Mouse (Mus musculus) kidney, postnatal 25 days (tissue): ENCODE data around the gene Tmem88b.
A peak's percentile ranks its signal among the peaks of the same experiment; 100 is the strongest.

ENCODE experiments used
- DNase-seq, 2 experiments: peaks; one replicate each; pipeline ENCODE4 v3.0.0; 2021; ENCODE audit warnings: mixed read lengths in 2 of 2

Tmem88b gene

DNA sequence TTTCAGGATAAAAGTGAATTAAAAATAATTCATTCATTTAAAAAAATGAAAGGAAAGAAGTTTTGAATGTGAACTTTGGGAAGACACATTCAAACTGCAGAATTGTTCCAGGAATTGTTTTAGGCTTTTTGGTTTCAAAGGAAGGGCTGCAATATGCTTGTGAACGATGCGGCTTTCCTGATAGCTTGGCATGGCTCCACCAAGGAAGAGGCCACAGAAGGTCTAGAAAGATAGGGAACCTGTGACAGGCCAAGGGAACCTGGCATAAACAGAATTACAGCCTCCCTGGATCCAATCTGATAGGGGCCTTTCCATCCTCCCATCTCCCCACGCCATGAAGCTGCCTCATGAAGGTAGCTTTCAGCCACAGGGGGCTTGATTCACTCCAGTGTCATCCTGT, 2.6 kb upstream of the Tmem88b start:
- DNase-seq = no peak

DNA sequence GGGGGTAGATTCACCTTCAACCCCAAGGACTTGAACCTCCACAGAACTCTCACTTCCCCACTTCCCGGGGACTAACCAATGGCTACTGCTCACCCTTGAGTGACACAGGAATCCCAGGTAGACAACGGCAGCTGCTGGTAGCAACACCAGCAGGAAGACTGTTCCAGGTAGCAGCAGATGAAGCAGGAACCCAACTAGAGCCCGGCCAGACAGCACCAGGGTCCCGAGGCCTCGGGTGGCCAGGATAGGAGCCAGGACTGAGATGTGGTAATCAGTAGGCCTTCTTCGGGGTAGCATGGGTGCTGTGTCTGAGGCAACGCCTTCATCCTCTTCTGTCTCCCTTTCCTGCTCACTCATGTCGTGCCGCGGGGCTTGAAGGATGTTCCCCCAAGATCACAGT, 428 bp downstream of the Tmem88b start:
- no peak for DNase-seq

DNA sequence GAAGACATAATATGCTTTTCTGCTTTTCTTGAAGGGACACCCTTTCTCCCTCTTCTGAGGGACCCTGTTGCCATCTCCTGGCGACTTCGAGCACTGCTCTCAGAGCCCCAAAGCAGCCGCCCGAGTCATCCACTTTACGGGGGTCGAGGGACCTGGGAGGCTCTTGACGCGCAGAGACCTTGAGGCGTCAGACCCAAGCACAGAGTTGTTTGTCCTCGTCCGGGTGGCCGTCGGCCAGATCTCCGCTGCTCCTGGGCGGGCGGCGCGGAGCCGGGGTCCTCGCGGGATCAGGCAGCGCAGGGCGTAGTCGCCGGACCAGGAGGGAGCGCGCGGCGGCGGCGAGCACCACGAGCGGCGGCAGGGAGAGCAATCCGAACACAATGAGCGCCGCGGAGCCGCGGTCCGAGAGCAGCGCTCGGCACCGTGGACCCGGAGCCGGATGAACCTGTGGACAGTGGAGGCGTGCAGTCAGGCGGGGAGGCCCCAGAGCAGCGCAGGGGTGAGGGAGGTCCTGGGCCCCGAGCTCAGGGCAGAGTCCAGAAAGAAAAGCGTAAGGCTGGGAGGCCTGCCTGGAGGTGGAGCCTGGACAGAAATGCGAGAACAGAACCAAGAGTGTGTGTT, 1.5 kb downstream of the Tmem88b start:
- DNase-seq = peak; percentile 79 to 93

DNA sequence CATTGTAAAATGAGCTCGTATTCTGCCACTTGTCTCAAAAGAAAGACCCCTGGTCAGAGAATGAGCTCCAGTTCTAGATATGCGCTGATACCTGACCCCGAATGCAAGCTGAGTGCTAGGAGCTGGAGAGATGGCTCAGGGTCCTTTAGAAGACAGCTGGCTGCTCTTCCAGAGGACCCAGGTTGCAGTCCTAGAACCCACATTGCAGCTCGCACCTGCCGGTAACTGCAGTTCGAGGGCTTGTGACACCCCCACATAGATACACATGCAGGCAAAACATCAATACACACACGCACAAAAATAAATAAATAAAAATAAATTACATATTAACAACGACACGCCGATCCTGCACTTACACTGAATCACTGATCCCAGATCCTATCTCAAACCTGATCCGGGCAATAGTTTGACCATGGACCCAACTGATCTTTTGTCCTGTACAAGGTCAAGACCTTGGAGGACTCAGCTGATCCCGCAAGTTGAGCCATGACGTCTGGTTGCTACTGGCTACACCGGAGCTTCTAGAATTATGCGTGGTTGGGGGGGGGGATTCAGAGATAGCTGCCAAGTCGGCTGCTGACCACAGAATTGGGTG, 2.1 kb downstream of the Tmem88b start:
- no peak for DNase-seq

DNA sequence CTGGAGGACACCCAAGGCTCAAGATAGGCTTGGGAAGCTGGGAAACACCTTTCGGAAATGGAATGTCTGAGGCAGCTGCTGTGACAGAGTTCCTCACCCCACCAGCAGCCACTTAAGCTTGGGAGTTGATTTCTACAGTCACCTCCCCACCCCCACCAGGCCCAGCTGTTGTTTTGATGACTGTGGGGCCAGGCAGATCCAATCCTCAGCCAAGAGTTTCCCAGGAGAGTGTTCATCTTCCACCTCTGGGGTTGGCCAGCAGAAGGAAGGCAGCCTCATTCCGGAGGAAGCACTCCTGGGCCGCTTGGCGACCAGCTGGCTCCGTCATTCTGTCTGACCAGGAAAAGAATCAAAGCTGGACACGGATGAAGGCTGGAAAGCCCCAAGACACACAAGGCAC, 4.8 kb downstream of the Tmem88b start:
- DNase-seq = peak; percentile 75 to 89

DNA sequence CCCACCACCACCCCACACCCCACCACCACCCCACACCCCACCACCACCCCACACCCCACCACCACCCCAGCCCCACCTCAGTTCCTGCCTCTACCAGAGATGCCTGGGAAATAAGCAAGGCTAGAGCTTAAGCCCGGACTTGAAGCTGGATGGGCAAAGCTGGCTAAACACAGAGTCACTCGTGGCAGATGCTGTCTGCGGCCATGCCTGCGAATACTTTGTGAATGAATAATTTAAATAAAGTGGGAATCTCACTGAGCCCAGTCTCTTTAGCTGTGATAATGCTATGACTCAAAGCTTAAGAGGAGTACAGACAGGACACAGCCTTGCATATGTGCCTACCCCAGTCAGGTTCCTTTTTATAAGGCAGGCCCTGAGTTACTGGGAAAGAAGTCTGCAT, 6.2 kb downstream of the Tmem88b start:
- DNase-seq = no peak

DNA sequence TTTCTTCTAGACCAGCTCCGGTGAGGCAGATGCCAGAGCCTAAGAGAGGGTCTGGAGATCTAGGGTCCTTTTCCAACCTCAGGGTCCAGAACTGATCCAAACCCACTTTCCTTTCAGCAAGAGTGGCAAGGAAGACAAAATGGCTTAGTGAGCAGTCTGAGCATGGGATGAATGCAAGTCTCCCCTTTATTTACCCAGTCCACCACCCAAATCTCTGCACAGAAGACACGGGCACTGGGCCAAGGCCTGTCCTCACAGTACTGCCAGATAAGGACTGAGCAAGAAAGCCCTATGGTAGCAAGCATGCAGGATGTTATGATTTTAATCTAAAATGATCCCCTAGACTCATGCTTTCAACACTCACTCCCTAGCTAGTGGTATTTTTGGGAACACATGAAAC, 7.9 kb downstream of the Tmem88b start:
- no peak for DNase-seq

DNA sequence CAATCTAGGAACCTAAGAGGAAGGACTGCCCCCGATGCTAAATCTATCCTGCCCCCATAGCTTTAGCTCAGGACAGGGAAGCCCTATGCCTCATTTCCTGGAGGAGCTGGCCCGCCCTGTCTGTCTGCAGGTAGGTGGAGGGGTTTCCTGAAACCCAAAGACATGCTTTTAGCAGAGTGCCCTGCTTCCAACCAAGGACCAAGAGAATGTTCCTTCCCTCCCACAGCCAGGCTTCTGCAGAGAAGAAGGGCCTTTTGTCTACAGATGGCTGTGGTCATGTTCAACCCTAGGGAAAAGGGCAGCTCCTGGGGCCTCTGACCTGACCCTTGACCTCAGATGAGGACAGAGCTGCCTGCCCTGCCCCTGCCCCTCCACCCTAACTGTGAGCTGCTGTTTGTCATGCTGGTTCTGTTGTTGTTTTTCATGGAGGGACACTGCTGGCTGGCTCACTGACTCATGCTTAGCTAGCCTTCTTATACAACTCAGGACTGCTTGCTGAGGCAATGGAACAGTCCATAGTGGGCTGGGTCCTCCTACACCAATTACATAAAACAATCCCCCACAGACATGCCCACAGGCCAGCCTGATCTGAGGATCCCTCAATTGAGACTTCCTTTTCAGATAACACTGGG, 8.9 kb downstream of the Tmem88b start:
- DNase-seq = peak in 1 of 2 experiments; percentile 68

DNA sequence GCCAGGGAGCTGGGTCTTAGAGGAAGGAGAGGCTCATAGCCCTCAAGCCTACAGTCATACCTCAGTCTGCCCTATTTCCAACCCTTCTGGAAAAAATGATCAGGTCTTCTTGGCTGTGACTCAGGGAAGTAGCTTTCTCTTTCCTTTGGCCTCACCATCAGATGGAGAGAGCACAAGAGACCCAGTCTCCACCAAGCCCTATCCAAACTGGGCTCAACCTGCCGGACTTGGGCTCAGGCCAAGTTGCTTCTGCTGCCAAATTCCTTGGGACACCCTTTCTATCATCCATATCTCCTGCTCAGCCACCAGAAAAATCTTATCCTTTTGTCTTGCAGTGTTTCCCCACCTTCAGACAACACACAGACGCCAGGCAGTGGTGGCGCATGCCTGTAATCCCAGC, 9.8 kb downstream of the Tmem88b start:
- DNase-seq = peak; percentile 68 to 74

DNA sequence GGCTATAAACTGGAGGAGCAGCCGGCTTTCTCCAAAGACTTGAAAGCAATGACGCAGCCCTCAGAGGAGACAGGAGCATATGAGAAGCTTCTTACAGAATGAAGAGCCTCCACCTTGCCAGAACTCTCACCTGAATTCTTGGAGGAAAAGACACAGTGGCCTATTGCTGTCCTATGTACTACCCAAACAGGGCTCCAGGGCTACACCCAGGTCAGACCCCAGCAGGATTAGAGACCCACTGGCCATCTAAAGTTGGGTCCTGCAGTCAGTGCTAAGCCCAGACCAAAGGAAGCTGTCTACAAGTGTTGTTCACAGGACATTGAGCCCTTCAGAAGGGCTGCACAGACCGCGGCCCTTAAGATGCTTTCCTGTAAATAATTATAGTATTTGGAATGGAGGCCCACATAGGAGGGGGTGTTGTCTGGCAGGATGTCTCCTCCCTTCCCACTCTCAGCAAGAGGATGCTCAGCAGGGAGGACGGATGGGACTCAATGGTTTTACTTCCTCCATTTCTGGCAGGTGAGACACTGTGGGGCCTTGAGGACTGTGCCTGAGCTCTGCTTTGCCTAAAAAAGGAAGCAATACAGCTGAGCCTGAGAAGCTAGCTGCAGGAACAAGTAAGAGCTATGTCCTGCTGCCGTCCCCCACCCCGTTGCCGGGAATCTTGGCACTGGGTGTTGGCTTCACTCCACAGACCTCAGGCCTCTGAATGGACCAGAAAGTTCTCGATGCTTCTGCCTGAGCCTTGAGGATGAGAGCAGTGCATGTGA, 10.5 kb downstream of the Tmem88b start:
- peak; percentile 75 to 86 for DNase-seq

DNA sequence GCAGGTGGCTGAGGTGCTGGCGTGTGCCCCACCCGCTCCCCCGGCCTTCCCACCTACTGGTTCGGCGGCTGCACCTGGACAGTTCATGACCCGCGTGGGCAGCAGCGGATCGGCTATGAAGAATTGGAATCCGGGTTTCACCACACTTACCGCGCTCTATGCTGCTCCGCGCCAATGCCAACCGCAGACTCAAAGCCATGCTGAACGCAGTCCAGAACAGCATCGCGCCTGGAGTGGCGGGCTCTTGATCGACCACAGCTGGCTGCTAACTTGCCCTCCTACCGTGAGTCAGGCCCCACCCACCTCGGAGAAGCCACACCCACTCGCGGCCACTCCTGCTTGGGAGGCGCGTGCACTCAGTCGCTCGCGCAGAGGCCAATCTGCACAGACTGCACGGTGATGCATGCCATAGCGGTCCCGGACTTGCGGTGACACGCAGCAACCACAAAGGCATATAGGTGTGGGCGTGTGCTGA, 11.4 kb downstream of the Tmem88b start, which contains the start of gene Vwa1:
Gene Vwa1 (minus strand): TSS at position 419 of the 475 bp plus-strand sequence.
- peak; percentile 95 for DNase-seq

DNA sequence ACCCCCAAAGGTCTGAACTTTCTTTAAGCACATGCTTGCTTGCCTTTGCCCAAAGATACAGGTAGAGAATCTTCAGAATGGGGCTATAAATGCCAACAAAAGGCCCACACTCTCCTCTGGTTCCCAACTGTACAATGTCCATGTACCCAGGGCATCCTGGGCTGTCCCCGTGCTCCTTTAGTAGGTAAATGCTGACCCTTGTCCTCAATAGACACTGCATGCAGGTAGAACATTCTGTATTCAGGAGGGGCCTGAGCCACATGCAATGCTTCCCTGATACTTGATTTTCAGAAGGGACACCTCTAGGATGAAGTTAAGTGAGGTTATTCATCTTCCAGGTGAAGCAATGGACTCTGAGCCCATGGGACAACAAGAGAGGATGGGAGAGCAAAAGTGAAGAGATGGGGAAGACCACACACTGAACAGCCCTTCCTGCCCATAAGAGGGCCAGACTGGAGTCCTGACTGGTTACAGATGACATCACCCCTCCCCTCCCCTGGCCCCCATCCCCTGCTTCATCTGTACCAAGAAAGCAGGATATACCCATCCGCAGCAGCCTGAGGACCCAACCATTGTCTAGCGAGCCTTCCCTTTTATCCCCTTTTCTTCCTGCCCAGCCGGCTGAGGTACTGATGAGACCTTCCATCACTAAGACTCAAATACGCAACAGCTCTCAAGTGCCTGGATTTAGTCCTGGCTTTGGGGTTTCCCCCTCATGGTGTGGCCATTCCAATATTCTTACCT, 12.2 kb downstream of the Tmem88b start:
- peak in 1 of 2 experiments; percentile 69 for DNase-seq

DNA sequence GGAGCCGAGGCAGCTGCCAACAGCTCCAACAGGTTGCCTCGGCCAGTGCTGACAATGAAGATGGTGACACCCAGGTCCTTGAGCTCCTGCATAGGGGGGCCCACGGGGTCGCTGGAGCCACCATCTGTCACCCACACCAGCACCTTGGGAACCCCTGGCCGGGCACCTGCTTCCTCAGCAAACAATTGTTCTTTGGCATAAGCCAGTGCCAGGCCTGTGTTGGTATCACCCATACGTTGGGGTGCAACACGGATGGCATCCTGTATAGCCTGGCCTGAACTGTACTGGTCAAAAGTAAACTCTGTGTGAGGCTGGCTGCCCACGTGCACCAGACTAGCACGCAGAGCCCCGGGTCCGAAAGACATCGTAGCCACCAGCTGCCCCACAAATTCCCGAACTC, 12.9 kb downstream of the Tmem88b start:
- DNase-seq = peak in 1 of 2 experiments; percentile 46

DNA sequence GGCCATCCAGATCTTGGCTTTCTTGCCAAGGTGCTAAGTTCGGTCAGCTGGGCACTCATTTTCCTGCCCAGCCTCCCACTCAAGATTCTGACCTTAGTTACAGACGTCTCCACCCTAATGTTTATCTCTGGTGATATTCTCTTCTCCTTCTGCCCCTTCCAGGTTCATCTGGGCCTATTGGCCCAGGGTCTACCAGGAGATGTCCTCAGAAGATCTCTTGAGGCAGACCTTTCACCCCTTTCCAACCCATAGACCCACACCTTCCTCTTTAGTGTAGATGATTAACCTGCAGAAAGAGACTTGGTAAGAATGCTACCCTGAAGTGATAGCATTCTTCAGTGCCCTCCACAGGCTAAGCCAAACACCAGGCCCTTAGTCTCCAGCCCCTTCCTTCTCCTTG, 14.0 kb downstream of the Tmem88b start:
- DNase-seq = peak; percentile 34 to 64

DNA sequence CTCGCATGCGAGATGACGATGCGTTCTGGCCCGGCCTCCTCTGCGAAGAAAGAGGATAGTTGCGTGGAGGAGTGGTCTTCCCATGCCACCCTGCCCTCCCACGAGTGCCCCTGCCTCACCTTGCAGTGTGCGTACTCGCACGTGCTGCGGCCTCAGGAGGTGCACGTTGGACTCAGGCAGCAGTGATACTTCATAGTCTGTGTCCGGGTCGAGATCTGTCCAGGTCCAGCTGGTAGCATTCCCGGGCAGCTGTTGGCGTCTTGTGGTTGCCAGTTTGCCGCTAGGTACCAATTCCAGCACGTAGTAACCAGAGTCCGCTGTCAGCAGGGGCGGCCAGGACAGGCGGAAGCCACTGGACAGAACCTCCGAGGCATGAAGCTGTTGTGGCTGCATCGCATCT, 15.0 kb downstream of the Tmem88b start:
- peak; percentile 60 to 87 for DNase-seq

DNA sequence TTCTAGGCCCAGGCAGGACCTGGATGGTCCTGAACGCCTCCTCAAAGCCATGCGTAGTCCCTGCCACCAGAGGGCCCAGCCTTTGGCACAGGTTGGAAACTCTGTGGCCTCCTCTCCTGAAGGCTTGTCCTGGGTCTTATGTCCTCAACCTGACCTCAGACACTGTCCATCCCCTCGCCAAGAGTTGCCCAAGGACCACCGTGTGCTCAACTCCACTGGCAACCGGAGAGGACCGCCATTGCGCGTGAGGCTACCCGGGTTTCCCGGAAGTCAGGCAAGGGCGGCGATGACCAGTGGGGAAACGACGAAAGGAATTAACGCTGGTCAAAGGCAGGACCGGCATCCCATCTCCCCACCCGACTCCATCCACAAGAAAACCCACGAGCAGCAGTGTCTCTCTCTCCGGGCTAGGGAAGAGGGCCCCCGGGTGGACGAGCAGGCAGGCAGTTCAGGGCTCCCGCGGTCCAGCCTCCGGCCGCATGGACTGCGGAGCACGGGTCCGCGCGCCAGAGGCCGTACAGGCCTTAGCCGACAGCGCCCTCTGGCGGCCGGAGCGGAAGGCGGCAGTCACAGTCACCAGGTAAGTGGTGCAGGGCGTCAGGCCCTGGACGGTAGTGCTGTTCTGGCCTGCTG, 15.7 kb downstream of the Tmem88b start:
- peak; percentile 95 for DNase-seq

DNA sequence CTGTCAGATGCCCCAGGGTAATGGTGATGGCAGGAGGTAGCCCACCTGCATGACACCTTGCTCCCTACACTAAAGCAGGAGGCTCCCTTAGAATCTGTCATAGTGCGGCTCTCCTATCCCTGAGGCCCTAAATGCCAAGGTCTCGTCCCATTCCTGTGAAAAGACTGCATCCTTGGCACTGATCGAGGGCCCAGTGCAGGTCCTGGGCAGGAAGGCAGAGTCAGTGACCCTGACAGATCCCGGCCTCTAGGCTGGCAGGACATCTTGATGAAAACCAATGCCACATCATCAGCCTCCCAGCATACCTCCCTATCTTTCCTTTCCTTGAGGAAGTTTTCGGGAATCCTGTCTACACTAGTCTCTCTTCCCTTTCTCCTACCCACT, 16.2 kb downstream of the Tmem88b start:
- DNase-seq = peak in 1 of 2 experiments; percentile 36

DNA sequence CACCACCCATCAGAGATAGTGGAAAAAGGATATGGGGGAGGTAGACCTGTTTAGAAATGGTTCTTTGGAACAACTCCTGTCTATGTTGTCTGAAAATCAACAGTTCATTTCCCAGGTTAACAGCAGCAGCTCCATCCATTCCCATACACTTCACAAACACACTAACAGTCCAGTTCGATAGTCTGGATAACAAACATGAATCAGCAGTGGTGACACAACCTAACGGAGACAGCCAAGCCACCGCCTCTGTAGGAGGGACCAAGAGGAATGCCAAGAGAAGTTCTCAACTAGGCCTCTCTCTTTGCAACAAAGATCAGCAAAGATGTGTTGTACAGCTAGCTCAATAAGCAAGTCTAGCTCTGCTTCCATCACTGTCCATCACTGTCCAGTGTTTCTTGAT, 23.3 kb downstream of the Tmem88b start:
- DNase-seq = no peak

DNA sequence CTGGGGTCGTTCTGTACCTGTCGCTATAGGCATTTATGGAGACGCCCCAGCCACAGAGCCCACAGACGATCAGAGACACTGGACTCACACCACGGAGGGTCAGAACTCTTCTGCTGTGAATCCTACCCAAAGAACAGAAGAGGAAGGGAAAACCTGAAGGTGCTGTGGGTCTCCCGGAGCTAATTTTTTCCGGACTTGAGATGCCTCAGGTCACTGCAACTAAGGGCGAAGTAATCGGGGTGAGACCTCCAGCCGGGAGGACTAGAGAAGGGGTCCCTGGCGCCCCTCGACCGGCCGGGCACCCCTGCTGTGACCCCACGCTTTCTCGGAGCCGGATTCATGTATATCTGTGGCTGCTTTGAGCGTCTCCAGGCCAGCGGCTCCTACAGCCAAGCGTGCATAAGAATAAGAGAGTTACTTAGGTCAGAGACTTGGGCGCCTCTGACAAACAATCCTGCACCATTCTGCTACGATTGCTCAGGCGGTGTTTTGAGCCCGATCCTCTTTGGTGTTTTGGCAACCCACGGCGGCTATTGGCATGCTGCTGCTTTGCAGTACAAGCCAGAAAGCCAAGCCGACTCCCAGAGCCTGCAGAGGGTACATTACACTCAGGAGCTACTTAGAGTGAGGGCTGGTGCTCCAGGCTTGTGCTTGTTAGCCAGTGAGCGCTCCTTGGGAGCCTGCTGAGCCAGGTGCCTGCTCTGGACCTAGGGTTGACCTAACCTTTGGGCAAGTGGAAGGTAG, 24.1 kb downstream of the Tmem88b start:
- peak in 1 of 2 experiments; percentile 47 for DNase-seq

DNA sequence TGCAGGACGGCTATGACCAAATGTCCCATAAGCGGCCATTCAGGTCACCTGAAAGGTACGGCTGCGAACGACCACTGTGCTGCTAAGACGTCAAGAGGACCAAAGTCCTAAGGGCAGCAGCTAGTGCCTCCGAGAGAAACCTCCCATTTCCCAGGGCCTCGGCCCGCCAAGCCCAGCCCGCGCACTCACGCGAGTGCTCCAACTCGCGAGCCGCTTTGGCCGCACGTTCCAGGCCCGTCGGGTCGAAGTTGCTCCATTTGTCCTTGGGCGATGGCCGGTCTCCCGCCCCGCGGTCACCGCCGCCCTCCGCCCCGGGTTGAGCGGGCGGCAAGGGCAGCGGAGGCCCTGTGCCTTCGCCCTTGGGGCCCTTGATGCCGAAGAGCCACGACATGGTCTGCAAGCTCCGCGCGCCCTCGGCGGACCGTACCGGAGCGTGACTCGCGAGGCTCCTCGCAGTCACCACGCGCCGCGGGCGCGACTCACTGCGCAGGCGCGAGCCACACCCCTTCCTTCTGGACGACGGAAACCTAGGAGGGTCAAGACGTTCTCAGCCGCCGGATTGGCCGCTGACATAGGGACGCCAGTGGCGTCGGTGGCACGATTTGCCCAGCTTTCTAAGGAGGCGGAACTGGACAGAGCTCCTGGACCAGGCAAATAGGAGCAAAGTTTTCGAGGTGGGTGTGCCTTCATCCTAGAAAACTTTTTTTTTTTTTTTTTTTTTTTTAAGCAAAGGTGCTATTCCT, 24.9 kb downstream of the Tmem88b start, which contains the start of gene Atad3a:
Gene Atad3a (minus strand): TSS at position 481 of the 743 bp plus-strand sequence.
- peak; percentile 97 to 98 for DNase-seq
